Mouse (Mus musculus) G1E (cell line): ENCODE data around the gene Atxn10. TPM values are rescaled to one million over a fixed set of nuclear protein-coding genes. Genes with fewer than 3 reads are reported as not detected.

Experiments used
- ATAC-seq: 2 replicates; pipeline ENCODE4 v1.8.0; 2016; ENCODE audit warnings: mild to moderate bottlenecking; ENCODE audit not compliant: insufficient number of reproducible peaks, poor library complexity, low FRiP score, severe bottlenecking; ENCODE audit errors: extremely low read depth
- DNase-seq: peaks from one replicate; pipeline ENCODE4 v3.0.0; 2012; ENCODE audit warnings: low spot score
- H3K27me3 ChIP-seq: 2 replicates; pipeline ENCODE4 v1.6.1; 2012; ENCODE audit warnings: mild to moderate bottlenecking, low read length, inconsistent platforms; ENCODE audit not compliant: insufficient read depth
- H3K36me3 ChIP-seq: replicated peaks from 2 replicates; pipeline ENCODE3; 2012; ENCODE audit warnings: mild to moderate bottlenecking, inconsistent platforms
- H3K4me1 ChIP-seq: 2 replicates; pipeline ENCODE4 v1.6.1; 2012; ENCODE audit warnings: low read depth, low read length, inconsistent platforms, mixed read lengths; ENCODE audit not compliant: insufficient read depth
- H3K4me3 ChIP-seq: 2 replicates; pipeline ENCODE4 v1.5.1; 2012; ENCODE audit warnings: low read depth, mild to moderate bottlenecking, inconsistent platforms, low read length, moderate library complexity, mixed read lengths
- H3K9me3 ChIP-seq: replicated peaks from 2 replicates; pipeline ENCODE4 v1.6.1; 2012; ENCODE audit warnings: inconsistent platforms
- CTCF ChIP-seq: IDR thresholded peaks from 2 replicates; pipeline ENCODE4 v1.5.1; 2012; ENCODE audit warnings: low read depth, low read length, inconsistent platforms, mixed read lengths
- GATA1 ChIP-seq: IDR thresholded peaks from 2 replicates; pipeline ENCODE4 v1.6.1; 2012; ENCODE audit warnings: borderline replicate concordance, low read length, inconsistent platforms, mixed read lengths
- GATA2 ChIP-seq: IDR thresholded peaks from 2 replicates; pipeline ENCODE4 v1.6.1; 2012; ENCODE audit warnings: low read depth, low read length, inconsistent platforms, borderline replicate concordance
- POLR2AphosphoS5 ChIP-seq: IDR thresholded peaks from 2 replicates; pipeline ENCODE4 v1.6.1; 2012; ENCODE audit warnings: low read depth, low read length, inconsistent platforms; ENCODE audit not compliant: insufficient replicate concordance
- TAL1 ChIP-seq: conservative IDR thresholded peaks from 2 replicates; pipeline ENCODE4 v1.6.1; 2012; ENCODE audit warnings: low read depth, low read length, inconsistent platforms, mixed read lengths
- polyA plus RNA-seq: library from polyadenylated mRNA; stranded (reverse); fragments of >175 nt; gene quantifications from 2 replicates; pipeline ENCODE4 v1.2.3, GENCODE M21; 2012
- total RNA-seq, 2 experiments: library from RNA; stranded (forward) in 1 of 2; stranded (reverse) in 1 of 2; fragments of 200-1000 nt in 1 of 2; fragments of >200 nt in 1 of 2; fragmentation: Nextera tagmentation in 1 of 2; gene quantifications; 2 replicates each; pipeline ENCODE4 v1.2.3; 2014 to 2017

The Atxn10 gene
- total and polyA plus RNA-seq, 3 experiments = 92.9 to 185 (median 99.1) TPM

GRCm38 (mm10) chr15:85503127-85503526, 167.1 kb downstream of the Atxn10 start, which contains the start of gene 7530416G11Rik:
Gene 7530416G11Rik (minus strand): TSS chr15:85503227.
- H3K36me3 ChIP-seq = no peaks in the 10 kb centered on the region
- H3K4me3 ChIP-seq = no peak within 1 kb of the TSS
- TF ChIP-seq CTCF = no peak
- TF ChIP-seq GATA1 = no peak
- TF ChIP-seq POLR2AphosphoS5 = no peak
- no peak for TF ChIP-seq TAL1
- no peak for TF ChIP-seq GATA2
- DNase-seq (no peak), ATAC-seq (no peak)
- no peaks in the 10 kb centered on the region for H3K9me3 ChIP-seq
- no peaks in the 10 kb centered on the region for H3K4me1 ChIP-seq
- peaks cover 3% of the 10 kb centered on the region; the same call in 1 of the 2 replicates for H3K27me3 ChIP-seq

- Histone ChIP-seq H3K27me3 (no peaks in the 10 kb centered on the region; the same call in 1 of the 2 replicates), H3K4me3 (no peak overlapping the region), H3K4me1 (no peaks in the 10 kb centered on the region), H3K9me3 (no peaks in the 10 kb centered on the region), H3K36me3 (no peaks in the 10 kb centered on the region)
- TF ChIP-seq GATA2 (no peak), TAL1 (no peak), GATA1 (no peak), CTCF (no peak), POLR2AphosphoS5 (no peak)
- no peak for ATAC-seq
- DNase-seq = no peak
Measured at GRCm38 (mm10) chr15:85505118-85505925, 169.3 kb downstream of the Atxn10 start.

GRCm38 (mm10) chr15:85506680-85507079, 170.6 kb downstream of the Atxn10 start:
- no peak for TF ChIP-seq CTCF
- no peak for TF ChIP-seq TAL1
- no peak for TF ChIP-seq GATA2
- TF ChIP-seq POLR2AphosphoS5 = no peak
- no peak for TF ChIP-seq GATA1
- H3K4me3 ChIP-seq = no peak overlapping the region
- no peaks in the 10 kb centered on the region for H3K36me3 ChIP-seq
- ATAC-seq (no peak), DNase-seq (no peak)
- H3K4me1 ChIP-seq = no peaks in the 10 kb centered on the region
- H3K9me3 ChIP-seq = no peaks in the 10 kb centered on the region
- no peaks in the 10 kb centered on the region for H3K27me3 ChIP-seq

DNA sequence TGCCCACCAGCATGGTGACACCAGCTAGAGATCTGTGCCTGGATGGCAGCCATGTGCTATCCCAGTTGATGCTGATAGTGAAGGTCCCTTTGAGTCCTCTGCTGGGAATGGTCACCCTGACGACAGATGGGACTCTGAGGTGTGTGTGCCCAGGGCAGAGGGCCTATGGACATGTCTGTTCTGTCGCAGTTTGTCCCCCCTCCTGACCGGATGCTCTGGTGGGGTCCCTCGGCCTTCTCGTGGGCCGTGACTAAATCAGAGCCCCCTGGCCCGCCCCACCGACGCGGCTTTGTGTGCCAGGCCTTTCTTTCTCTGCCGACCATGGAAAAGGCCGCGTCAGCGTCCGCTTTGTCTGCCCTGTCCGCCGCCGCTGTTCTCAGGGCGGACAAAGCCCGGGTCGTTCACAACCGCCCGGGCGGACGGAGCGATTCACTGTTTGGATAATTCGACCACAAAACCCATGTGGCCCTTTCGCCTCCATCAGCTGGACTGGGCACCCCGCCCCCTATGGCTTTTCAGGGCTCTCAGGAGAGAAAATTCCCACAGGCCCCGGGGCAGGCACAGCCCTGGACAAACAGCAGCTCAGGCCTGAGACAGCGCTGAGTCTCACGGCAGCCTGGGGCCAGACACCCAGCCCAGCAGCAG, 171.4 kb downstream of the Atxn10 start:
- H3K4me3 ChIP-seq = no peak overlapping the region
- H3K27me3 ChIP-seq = no peaks in the 10 kb centered on the region
- ATAC-seq (no peak), DNase-seq (no peak)
- TF ChIP-seq POLR2AphosphoS5 (no peak), GATA1 (no peak), CTCF (no peak), GATA2 (no peak), TAL1 (no peak)
- H3K9me3 ChIP-seq = no peaks in the 10 kb centered on the region
- H3K36me3 ChIP-seq = no peaks in the 10 kb centered on the region
- no peaks in the 10 kb centered on the region for H3K4me1 ChIP-seq

Other genes starting within 250 kb of the Atxn10 start
- not detected in 2 replicates for gene Smc1b, start 204.3 kb upstream of the Atxn10 start, total RNA-seq (2014; fragmentation: Nextera tagmentation)
- 0.05 TPM in 1 of 2 replicates, not detected in the other for gene Smc1b, start 204.3 kb upstream of the Atxn10 start, total RNA-seq (2017)
- gene Smc1b, start 204.3 kb upstream of the Atxn10 start, polyA plus RNA-seq = not detected in 2 replicates
- gene Ribc2, start 204.2 kb upstream of the Atxn10 start, total RNA-seq (2014; fragmentation: Nextera tagmentation) = not detected in 2 replicates
- not detected in 2 replicates for gene Ribc2, start 204.2 kb upstream of the Atxn10 start, total RNA-seq (2017)
- not detected in 2 replicates for gene Ribc2, start 204.2 kb upstream of the Atxn10 start, polyA plus RNA-seq
- not detected in 2 replicates for gene Fbln1, start 130.3 kb upstream of the Atxn10 start, total RNA-seq (2014; fragmentation: Nextera tagmentation)
- 0.05 TPM in 1 of 2 replicates, not detected in the other for gene Fbln1, start 130.3 kb upstream of the Atxn10 start, total RNA-seq (2017)
- not detected in 2 replicates for gene Fbln1, start 130.3 kb upstream of the Atxn10 start, polyA plus RNA-seq
- gene 7530416G11Rik, start 167.0 kb downstream of the Atxn10 start, total RNA-seq (2014; fragmentation: Nextera tagmentation) = not detected in 2 replicates
- not detected in 2 replicates for gene 7530416G11Rik, start 167.0 kb downstream of the Atxn10 start, total RNA-seq (2017)
- gene 7530416G11Rik, start 167.0 kb downstream of the Atxn10 start, polyA plus RNA-seq = not detected in 2 replicates
- gene Wnt7b, start 246.2 kb downstream of the Atxn10 start, total RNA-seq (2014; fragmentation: Nextera tagmentation) = not detected in 2 replicates
- gene Wnt7b, start 246.2 kb downstream of the Atxn10 start, total RNA-seq (2017) = 0.11 TPM in 1 of 2 replicates, not detected in the other
- gene Wnt7b, start 246.2 kb downstream of the Atxn10 start, polyA plus RNA-seq = not detected in 2 replicates